Mouse (Mus musculus) ZHBTc4 (cell line): ENCODE results near the gene Btk.
A peak's percentile ranks its signal among the peaks of the same experiment; 100 is the strongest.

ENCODE experiments used
- DNase-seq: peaks from one replicate; pipeline ENCODE4 v3.0.0-alpha.2; 2011; ENCODE audit warnings: low read depth, low spot score

Gene Btk

DNA sequence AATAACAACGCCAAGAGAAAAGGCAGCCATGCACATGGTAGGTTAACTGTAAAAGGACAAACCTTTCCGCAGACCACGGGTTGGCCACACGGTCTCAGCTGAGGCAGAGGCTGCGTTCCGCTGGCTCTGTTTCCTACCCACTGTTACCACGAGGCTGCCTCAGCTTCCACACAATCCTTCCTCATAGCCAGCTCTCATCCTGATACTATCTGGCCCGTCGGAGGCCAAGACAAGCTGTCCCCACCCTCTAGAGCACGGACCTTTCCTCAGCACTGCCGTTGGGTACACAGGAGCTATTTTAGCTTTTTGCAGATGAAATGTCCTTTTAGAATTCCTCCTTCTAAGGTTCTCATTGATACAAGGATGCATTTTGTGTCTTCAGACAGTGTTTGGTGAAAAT is 1.1 kb downstream of the Btk start:
- no peak for DNase-seq

- DNase-seq, result no peak
Measured at GRCm38 (mm10) chrX:134580528-134581305, 2.7 kb downstream of the Btk start.

DNA sequence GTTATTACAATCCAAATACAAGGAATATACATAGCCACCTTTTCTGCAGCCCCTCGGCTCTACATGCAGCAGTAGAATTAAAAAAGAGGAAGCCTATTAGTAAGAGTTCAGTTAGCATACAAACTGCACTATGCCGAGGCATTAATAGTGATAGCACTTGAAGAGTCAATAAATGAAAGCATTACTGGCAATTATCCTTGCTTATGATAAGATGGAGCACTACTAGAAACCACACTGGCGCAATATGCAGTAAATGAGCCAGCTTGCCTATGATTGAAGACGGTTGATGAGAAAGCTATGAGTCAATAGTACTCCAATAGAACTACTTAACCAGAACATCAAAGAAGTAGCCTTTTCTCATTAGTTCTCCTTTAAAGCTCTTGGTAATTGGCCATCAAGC is 5.5 kb downstream of the Btk start:
- DNase-seq, result no peak

DNA sequence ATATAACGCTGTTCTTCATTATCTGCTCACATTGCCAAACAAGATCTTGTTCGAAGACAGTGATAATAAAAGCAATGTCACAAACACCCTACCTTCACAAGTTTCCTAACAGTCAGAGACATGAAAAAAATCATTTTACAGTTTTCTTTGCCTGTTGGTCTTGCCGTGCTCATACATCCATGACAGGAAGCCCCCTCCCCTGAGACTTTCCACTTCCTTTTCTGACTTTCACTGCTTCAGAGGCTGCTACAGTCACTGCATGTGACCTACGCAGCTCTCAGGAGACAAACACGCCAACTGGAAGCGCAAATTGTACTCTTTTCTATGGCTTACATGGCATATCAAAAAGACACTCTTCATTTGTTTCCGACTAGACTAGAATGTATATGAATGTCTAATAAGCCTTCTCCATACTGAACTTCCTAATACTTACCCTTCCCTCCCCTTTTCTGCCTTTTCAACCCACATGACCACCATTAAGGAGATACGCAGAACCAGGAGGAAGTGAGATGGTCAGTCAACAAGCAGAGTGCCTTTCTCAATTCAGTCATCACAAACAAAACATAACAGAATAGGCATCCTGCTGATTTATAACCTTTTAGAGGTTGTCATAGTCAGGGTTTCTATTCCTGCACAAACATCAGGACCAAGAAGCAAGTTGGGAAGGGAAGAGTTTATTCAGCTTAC is 16.7 kb downstream of the Btk start:
- DNase-seq, result no peak

DNA sequence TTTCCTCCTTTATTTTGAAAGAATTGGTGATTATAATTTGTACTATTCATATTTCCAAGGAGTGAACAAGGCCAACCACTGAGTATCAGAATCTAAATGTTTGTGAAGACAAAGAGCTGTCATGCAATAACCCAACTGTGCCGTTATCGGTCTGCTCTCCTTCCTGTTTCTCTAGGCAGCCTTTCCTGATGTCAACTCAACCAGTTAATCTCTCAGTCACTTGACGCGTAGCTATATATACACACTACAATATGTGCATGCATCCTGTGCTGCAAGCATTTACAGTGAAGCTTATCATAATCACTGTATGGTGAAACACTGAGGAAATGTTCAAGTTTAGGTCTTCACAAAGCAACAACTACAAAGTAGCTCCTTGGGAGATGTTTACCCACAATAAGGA is 19.0 kb downstream of the Btk start:
- DNase-seq, result no peak

- DNase-seq, result no peak
Measured at GRCm38 (mm10) chrX:134554425-134554824, 28.9 kb downstream of the Btk start.

DNA sequence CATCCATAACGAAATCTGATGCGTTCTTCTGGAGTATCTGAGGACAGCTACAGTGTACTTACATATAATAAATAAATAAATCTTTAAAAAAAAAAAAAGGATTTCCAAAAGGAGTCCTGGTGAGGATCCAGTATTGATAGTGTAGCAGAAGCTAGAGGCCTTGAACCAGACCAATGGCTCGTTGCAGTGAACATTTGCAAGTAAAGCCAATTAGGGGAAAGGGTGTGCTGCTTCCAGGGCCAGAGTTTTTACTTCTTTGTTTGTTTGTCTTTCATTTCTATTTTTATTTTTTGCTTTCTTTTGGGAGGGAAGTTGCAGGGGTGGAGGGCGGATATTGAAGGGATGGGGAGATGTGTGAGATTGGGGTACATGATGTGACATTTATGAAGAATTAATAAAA is 30.0 kb downstream of the Btk start:
- no peak for DNase-seq

DNA sequence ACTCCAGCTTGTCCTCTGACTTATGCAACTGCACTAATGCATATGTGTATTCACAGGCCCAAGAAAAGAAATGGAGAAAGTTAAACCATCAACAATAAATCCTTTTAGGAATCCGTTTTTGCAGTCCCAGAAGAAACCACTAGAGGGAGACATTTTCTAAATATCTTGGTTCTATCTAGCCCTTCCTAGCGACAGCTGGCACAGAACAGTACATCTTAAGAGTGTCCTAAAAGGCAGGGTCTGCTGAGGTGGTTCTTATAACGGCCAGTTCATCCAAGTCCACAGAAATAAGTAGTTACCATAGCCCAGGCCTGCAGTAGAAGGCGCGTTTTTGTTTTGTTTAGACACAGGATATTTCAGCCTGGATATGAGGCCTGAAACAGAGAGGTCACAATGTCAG is 32.5 kb downstream of the Btk start:
- peak; percentile 55 for DNase-seq

DNA sequence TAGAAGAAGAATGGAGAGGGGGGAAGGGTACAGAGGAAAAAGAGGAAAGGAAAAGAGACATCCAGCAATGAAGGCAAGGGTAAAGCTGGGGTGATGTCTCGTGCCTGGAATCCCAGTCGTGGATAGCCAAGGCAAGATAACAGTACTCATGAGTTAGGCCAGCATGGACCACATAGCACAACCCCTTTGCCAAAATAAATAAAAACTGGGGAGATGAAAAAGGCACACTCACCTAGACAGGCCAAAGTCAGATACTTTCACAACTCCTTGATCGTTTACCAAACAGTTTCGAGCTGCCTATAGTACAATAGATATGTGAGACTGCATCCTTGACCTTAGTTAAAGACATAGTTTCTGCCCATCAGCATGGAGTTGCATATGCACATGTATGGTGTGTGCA is 36.0 kb downstream of the Btk start:
- no peak for DNase-seq

DNA sequence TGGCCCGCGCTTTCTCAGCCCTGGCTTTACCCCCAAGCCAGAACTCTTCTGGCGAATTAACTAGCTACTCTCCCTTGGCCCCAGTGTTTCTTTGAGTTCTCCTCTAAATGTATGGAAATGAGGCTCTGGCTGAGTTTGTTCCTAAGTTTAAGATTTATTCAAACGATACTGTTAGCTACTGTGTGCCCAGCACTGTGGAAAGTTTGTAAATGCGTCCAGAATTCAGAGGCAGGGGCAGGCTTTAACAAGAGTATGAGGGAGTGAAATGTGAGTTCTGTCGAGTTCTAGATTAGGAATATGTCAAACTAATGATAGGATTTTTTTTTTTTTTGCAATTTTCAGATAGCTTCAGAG is 41.4 kb downstream of the Btk start:
- DNase-seq, result no peak

- peak; percentile 75 for DNase-seq
Measured at GRCm38 (mm10) chrX:134541145-134541954, 42.0 kb downstream of the Btk start, which contains the start of gene Timm8a1. TSS of gene Timm8a1 (minus strand) at chrX:134541865.

DNA sequence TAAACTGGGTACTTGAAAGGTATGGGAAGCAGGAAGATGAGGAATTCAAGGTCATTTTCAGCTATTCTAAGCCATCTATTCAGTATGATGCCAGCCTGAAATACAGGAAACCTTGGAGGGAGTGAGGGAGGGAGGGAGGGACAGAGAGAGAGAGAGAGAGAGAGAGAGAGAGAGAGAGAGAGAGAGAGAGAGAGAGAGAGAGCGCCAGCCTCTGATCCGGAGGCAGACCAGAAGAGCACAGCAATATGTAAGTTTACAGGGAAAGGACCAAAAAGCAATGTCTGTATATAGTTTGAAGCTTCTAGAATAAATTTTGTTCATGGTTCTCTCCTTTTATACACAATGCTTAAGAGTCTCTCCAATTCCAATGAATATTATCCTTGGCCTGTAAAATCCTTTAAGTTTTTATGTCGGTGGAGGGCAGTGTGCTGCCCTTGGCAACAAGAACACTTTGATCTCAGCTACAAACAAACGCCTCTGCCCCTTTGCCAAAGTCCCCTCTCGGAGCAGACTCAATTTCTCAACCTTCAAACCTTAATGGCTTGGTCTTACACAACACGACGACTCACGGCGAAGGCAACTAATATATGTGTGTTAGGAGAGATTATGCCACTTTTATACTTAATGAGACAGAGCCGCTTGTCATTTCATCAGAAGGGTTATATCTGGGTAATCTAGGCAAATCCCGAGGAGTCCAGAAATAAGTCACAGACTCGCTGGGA is 42.8 kb downstream of the Btk start:
- no peak for DNase-seq

DNA sequence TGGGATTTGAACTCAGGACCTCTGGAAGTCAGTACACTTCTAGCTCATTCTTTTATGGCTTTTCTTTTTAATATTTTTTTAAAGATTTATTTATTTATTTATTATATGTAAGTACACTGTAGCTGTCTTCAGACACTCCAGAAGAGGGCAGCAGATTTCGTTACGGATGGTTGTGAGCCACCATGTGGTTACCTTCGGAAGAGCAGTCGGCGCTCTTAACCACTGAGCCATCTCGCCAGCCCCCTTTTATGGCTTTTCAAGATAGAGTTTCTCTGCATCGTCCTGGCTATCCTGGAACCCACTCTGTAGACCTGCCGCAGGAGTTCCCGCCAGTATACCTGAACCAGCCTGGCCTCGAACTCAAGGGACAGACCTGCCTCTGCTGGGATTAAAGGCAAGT is 43.6 kb downstream of the Btk start:
- DNase-seq, result peak; percentile 63

GRCm38 (mm10) chrX:134533346-134533745 is 50.0 kb downstream of the Btk start:
- no peak for DNase-seq

- DNase-seq, result no peak
Measured at GRCm38 (mm10) chrX:134525260-134525659, 58.1 kb downstream of the Btk start.

GRCm38 (mm10) chrX:134523772-134524171 is 59.6 kb downstream of the Btk start:
- no peak for DNase-seq

- peak; percentile 16 for DNase-seq
Measured at GRCm38 (mm10) chrX:134509473-134509872, 73.9 kb downstream of the Btk start.

GRCm38 (mm10) chrX:134507977-134508376 is 75.4 kb downstream of the Btk start:
- peak; percentile 6 for DNase-seq

GRCm38 (mm10) chrX:134500651-134501050 is 82.7 kb downstream of the Btk start:
- no peak for DNase-seq
